16 mouse cellular contexts compared by ENCODE assay signal in genomic region chr15:28060423-28060822, GRCm38 (mm10). TPM values are rescaled to one million over a fixed set of nuclear protein-coding genes. Genes with fewer than 3 reads are reported as not detected.
DNase-seq lines count a peak whose midpoint lies in the region; ATAC-seq lines count a peak whose summit lies in the region.
"Had no signal": no experiment of that assay in that cellular context is flagged by ENCODE, and none has a peak within 500 bp of the region (broad histone marks: within the 10 kb centered on the region; RNA-seq: fewer than 3 reads in every experiment).

No protein-coding gene starts in this region.

- no peak for ATAC-seq in neural tube, embryonic 15.5 days (ENCODE audit: low FRiP score)
- peak; percentile 78 for ATAC-seq in neural tube, embryonic 12.5 days (ENCODE audit: low FRiP score, low read depth)
- ATAC-seq: lung, postnatal 0 days had no signal

- no peaks in the 10 kb centered on the region for H3K27me3 ChIP-seq in neural tube, embryonic 15.5 days (replicated peaks)
- 0 out of 2 replicates have a peak, but pooled peaks cover 2% of the 10 kb centered on the region for H3K27me3 ChIP-seq in neural tube, embryonic 12.5 days (replicated peaks)
- H3K27me3 ChIP-seq: heart, embryonic 12.5 days; hindbrain, embryonic 15.5 days had no signal

- intact Hi-C loops in left cerebral cortex, postnatal 14 days (cut with DNase I): no loop called here

- H3K27ac ChIP-seq in neural tube, embryonic 15.5 days (replicated peaks): no peak overlapping the region
- H3K27ac ChIP-seq in neural tube, embryonic 12.5 days: no peak overlapping the region
- H3K27ac ChIP-seq: gastrocnemius, adult 2 months; hindbrain, embryonic 15.5 days; kidney, postnatal 0 days had no signal

- no peak overlapping the region for H3K4me2 ChIP-seq in neural tube, embryonic 15.5 days
- no peak overlapping the region for H3K4me2 ChIP-seq in neural tube, embryonic 12.5 days (replicated peaks)
- H3K4me2 ChIP-seq: heart, embryonic 12.5 days; hindbrain, embryonic 15.5 days; liver, embryonic 11.5 days had no signal

- DNase-seq in neural tube, embryonic 10.5 days (ENCODE audit: extremely low spot score, low spot score): peak; percentile 44
- peak; percentile 48 for DNase-seq in embryo, embryonic 11 days
- DNase-seq in mesoderm, embryonic 11.5 days (ENCODE audit: low read depth, low spot score): peak; percentile 41
- DNase-seq in heart, adult 8-10 months (ENCODE audit: low spot score): no peak
- no peak for DNase-seq in right cerebral cortex, postnatal 25 days
- no peak for DNase-seq in left cerebral cortex, postnatal 14 days (ENCODE audit: low spot score in 2 of 2)
- DNase-seq: cerebellum, adult 9-10 months; gastrocnemius, adult 2 months; thymus, postnatal 14 days had no signal

- H3K9me3 ChIP-seq in neural tube, embryonic 15.5 days (replicated peaks): no peaks in the 10 kb centered on the region
- no peaks in the 10 kb centered on the region for H3K9me3 ChIP-seq in neural tube, embryonic 12.5 days
- H3K9me3 ChIP-seq: hindbrain, embryonic 15.5 days had no signal

- H3K4me1 ChIP-seq in neural tube, embryonic 15.5 days: no peaks in the 10 kb centered on the region
- peaks cover 5% of the 10 kb centered on the region; the same call in 1 of the 2 replicates for H3K4me1 ChIP-seq in neural tube, embryonic 12.5 days
- H3K4me1 ChIP-seq: heart, embryonic 12.5 days; hindbrain, embryonic 15.5 days had no signal

- 30% methylated on average over 6 of the region's 6 CpGs for WGBS in neural tube, embryonic 15.5 days
- WGBS in neural tube, embryonic 12.5 days: 36% methylated on average over 6 of the region's 6 CpGs

- H3K36me3 ChIP-seq in neural tube, embryonic 15.5 days: no peaks in the 10 kb centered on the region
- no peaks in the 10 kb centered on the region for H3K36me3 ChIP-seq in neural tube, embryonic 12.5 days
- H3K36me3 ChIP-seq: heart, embryonic 12.5 days; hindbrain, embryonic 15.5 days had no signal

- no peak overlapping the region for H3K9ac ChIP-seq in neural tube, embryonic 15.5 days (replicated peaks)
- no peak overlapping the region for H3K9ac ChIP-seq in neural tube, embryonic 12.5 days
- H3K9ac ChIP-seq: heart, embryonic 12.5 days; hindbrain, embryonic 15.5 days had no signal

- no peak overlapping the region for H3K4me3 ChIP-seq in neural tube, embryonic 15.5 days (replicated peaks)
- H3K4me3 ChIP-seq in neural tube, embryonic 12.5 days: no peak overlapping the region
- H3K4me3 ChIP-seq: gastrocnemius, adult 2 months; heart, embryonic 12.5 days; hindbrain, embryonic 15.5 days had no signal

RNA-seq across cellular contexts. Expression of gene Trio, which starts 34.8 kb away (rescaled TPM):
- polyA plus RNA-seq in neural tube, embryonic 15.5 days (2015; fragmentation: Nextera tagmentation; extraction: Ambion mirVana): 31.3 and 36.4 TPM in 2 replicates
- 38.1 and 38.6 TPM in 2 replicates for polyA plus RNA-seq in neural tube, embryonic 12.5 days (2016; fragmentation: Nextera tagmentation; extraction: Ambion mirVana)
- 10 to 100 TPM; 35.3 to 42.6 (median 36.6) TPM for total RNA-seq in heart, adult 8-10 months (2022)
- 100 to 1,000 TPM; 185 to 195 TPM for total RNA-seq in left cerebral cortex, postnatal 14 days (2021)

Comparison
In these comparisons a context has a peak if more than half of its experiments do, and no peak if none do; other contexts are left out.
1. DNase-seq: peak in neural tube, embryonic 10.5 days (single experiment), embryo, embryonic 11 days (single experiment) and mesoderm, embryonic 11.5 days (single experiment); none in heart, adult 8-10 months (single experiment), right cerebral cortex, postnatal 25 days (single experiment) and left cerebral cortex, postnatal 14 days (0 of 2).
2. RNA of gene Trio, which starts 34.8 kb away (total RNA-seq): 185 to 195 TPM in left cerebral cortex, postnatal 14 days; 35.3 to 42.6 TPM in heart, adult 8-10 months; every median in the first group is over 4 times any median in the second.